Mouse (Mus musculus) lung, postnatal 0 days (tissue): Measurements from ENCODE around the gene Mtfr1l. TPM values are rescaled to one million over a fixed set of nuclear protein-coding genes. Genes with fewer than 3 reads are reported as not detected.
"Not testable (repeated sequence)": the region's sequence is repeated elsewhere in the genome, so short reads cannot be mapped to it uniquely, and the experiment has no call there.

Source experiments
- ATAC-seq: fragments of 200-750 bp; cut with Nextera tagmentation; 2 replicates; pipeline ENCODE4 v1.8.0; 2017; ENCODE audit warnings: moderate library complexity
- DNase-seq: peaks from one replicate; pipeline ENCODE4 v3.0.0-alpha.2; 2016; ENCODE audit warnings: low spot score
- H3K27ac ChIP-seq: fragments of 300-500 bp; sonication (generic); 2 replicates; pipeline ENCODE4 v1.5.1; 2014; ENCODE audit warnings: antibody characterized with exemption, mild to moderate bottlenecking, low read length, mixed read lengths
- H3K27me3 ChIP-seq: fragments of 300-500 bp; sonication (generic); replicated peaks from 2 replicates; pipeline ENCODE4 v1.6.1; 2014; ENCODE audit warnings: low read length, mixed read lengths; ENCODE audit not compliant: insufficient read depth
- H3K36me3 ChIP-seq: fragments of 300-500 bp; sonication (generic); 2 replicates; pipeline ENCODE4 v1.6.1; 2014; ENCODE audit warnings: low read length, mixed read lengths; ENCODE audit not compliant: insufficient read depth
- H3K4me1 ChIP-seq: fragments of 300-500 bp; sonication (generic); 2 replicates; pipeline ENCODE4 v1.6.1; 2014; ENCODE audit warnings: antibody characterized with exemption, low read depth, low read length, mixed read lengths; ENCODE audit not compliant: insufficient read depth
- H3K4me2 ChIP-seq: fragments of 300-500 bp; sonication (generic); replicated peaks from 2 replicates; pipeline ENCODE4 v1.6.1; 2014; ENCODE audit warnings: low read depth, mild to moderate bottlenecking, low read length, moderate library complexity, mixed read lengths
- H3K4me3 ChIP-seq: fragments of 300-500 bp; sonication (generic); 2 replicates; pipeline ENCODE4 v1.5.1; 2014; ENCODE audit warnings: low read depth, low read length
- H3K9ac ChIP-seq: fragments of 300-500 bp; sonication (generic); replicated peaks from 2 replicates; pipeline ENCODE4 v1.6.1; 2014; ENCODE audit warnings: low read depth, mild to moderate bottlenecking
- H3K9me3 ChIP-seq: fragments of 300-500 bp; sonication (generic); 2 replicates; pipeline ENCODE4 v1.6.1; 2016; ENCODE audit warnings: low read length, mixed read lengths
- CTCF ChIP-seq: IDR thresholded peaks from 2 replicates; pipeline ENCODE4 v1.5.1; 2016; ENCODE audit warnings: antibody characterized with exemption, mild to moderate bottlenecking
- EP300 ChIP-seq: IDR thresholded peaks from 2 replicates; pipeline ENCODE4 v1.6.1; 2016; ENCODE audit warnings: antibody characterized with exemption, mild to moderate bottlenecking, control low read depth
- WGBS: fragments of 180-500 bp; shearing (Covaris S2); extraction: QIAGEN DNeasy Blood & Tissue Kit; methylation state at CpG from one replicate; pipeline ENCODE4 v1.1.7; 2014; 5-methylcytosine and 5-hydroxymethylcytosine counted together
- polyA plus RNA-seq: library from polyadenylated mRNA; unstranded; fragments of >200 nt; fragmentation: Nextera tagmentation; extraction: Ambion mirVana; gene quantifications from 2 replicates; pipeline ENCODE4 v1.2.1, GENCODE M21; 2015

The Mtfr1l gene
- polyA plus RNA-seq, 1 experiment from 2014 or later, result 188 TPM

GRCm38 (mm10) chr4:134497223-134497622 is 38.0 kb downstream of the Mtfr1l start:
- DNase-seq (peak; percentile 52), ATAC-seq (no peak; the same call in 1 of the 2 replicates)
- WGBS, result 7% methylated on average over 6 of the region's 6 CpGs
- peaks cover 17% of the 10 kb centered on the region; the same call in 1 of the 2 replicates for H3K4me1 ChIP-seq
- H3K4me3 ChIP-seq, result peak overlapping the region; percentile 55
- H3K9ac ChIP-seq, result peak overlapping the region; percentile 48
- no peaks in the 10 kb centered on the region for H3K27me3 ChIP-seq
- no peaks in the 10 kb centered on the region for H3K9me3 ChIP-seq
- peak overlapping the region; percentile 85 for H3K27ac ChIP-seq
- H3K4me2 ChIP-seq, result peak overlapping the region; percentile 94
- no peaks in the 10 kb centered on the region for H3K36me3 ChIP-seq
- TF ChIP-seq CTCF, result no peak
- TF ChIP-seq EP300, result no peak

GRCm38 (mm10) chr4:134496595-134497210 is 38.5 kb downstream of the Mtfr1l start, which contains the start of gene Paqr7:
Gene Paqr7, plus strand, starts transcription at chr4:134496697.
- 3% methylated on average over 34 of the region's 35 CpGs for WGBS
- H3K4me3 ChIP-seq, result peak within 1 kb of the TSS; percentile 55
- H3K4me2 ChIP-seq, result peak within 1 kb of the TSS; percentile 94
- no peaks in the 10 kb centered on the region for H3K27me3 ChIP-seq
- peak; percentile 85 for DNase-seq
- ATAC-seq, result peak; percentile 80
- H3K9me3 ChIP-seq, result no peaks in the 10 kb centered on the region
- H3K9ac ChIP-seq, result peak within 1 kb of the TSS; percentile 48
- TF ChIP-seq CTCF (peak; percentile 22), EP300 (peak; percentile 36; the same call in 1 of the 2 replicates)
- H3K27ac ChIP-seq, result peak within 1 kb of the TSS; percentile 85
- H3K36me3 ChIP-seq, result no peaks in the 10 kb centered on the region
- peaks cover 17% of the 10 kb centered on the region; the same call in 1 of the 2 replicates for H3K4me1 ChIP-seq

GRCm38 (mm10) chr4:134495546-134495923 is 39.7 kb downstream of the Mtfr1l start:
- 42% methylated on average over 5 of the region's 5 CpGs for WGBS
- peak overlapping the region; percentile 85 for H3K27ac ChIP-seq
- ATAC-seq (peak; percentile 23), DNase-seq (peak; percentile 56)
- no peaks in the 10 kb centered on the region for H3K9me3 ChIP-seq
- H3K27me3 ChIP-seq, result no peaks in the 10 kb centered on the region
- no peak overlapping the region for H3K4me2 ChIP-seq
- peaks cover 17% of the 10 kb centered on the region; the same call in 1 of the 2 replicates for H3K4me1 ChIP-seq
- H3K4me3 ChIP-seq, result no peak overlapping the region
- TF ChIP-seq EP300, result peak; percentile 69
- no peak for TF ChIP-seq CTCF
- no peak overlapping the region for H3K9ac ChIP-seq
- H3K36me3 ChIP-seq, result no peaks in the 10 kb centered on the region

- Histone ChIP-seq H3K27me3 (no peaks in the 10 kb centered on the region), H3K4me1 (peaks cover 17% of the 10 kb centered on the region; the same call in 1 of the 2 replicates), H3K4me3 (no peak overlapping the region), H3K9ac (no peak overlapping the region), H3K4me2 (no peak overlapping the region), H3K36me3 (no peaks in the 10 kb centered on the region), H3K9me3 (no peaks in the 10 kb centered on the region), H3K27ac (peak overlapping the region; percentile 85)
- 38% methylated on average over 16 of the region's 16 CpGs for WGBS
- peak; percentile 70 for DNase-seq
- TF ChIP-seq CTCF (no peak), EP300 (no peak)
- ATAC-seq, result peak; percentile 41
Observed at GRCm38 (mm10) chr4:134494780-134495545, 40.2 kb downstream of the Mtfr1l start.

GRCm38 (mm10) chr4:134494161-134494560 is 41.0 kb downstream of the Mtfr1l start:
- H3K9me3 ChIP-seq, DNase-seq, ATAC-seq, H3K36me3 ChIP-seq, H3K4me3 ChIP-seq, H3K4me2 ChIP-seq, H3K27me3 ChIP-seq, H3K9ac ChIP-seq: not testable (repeated sequence)
- 94% methylated on average over 6 of the region's 6 CpGs for WGBS
- H3K4me1 ChIP-seq, result peaks cover 17% of the 10 kb centered on the region; the same call in 1 of the 2 replicates
- H3K27ac ChIP-seq, result peak overlapping the region; percentile 85; the same call in 1 of the 2 replicates

GRCm38 (mm10) chr4:134491716-134492115 is 43.5 kb downstream of the Mtfr1l start:
- TF ChIP-seq CTCF (no peak), EP300 (no peak)
- 36% methylated on average over 6 of the region's 6 CpGs for WGBS
- no peak overlapping the region for H3K27ac ChIP-seq
- no peak overlapping the region for H3K4me2 ChIP-seq
- no peak overlapping the region for H3K4me3 ChIP-seq
- DNase-seq, result no peak
- peaks cover 14% of the 10 kb centered on the region; the same call in 1 of the 2 replicates for H3K4me1 ChIP-seq
- H3K36me3 ChIP-seq, result no peaks in the 10 kb centered on the region
- no peak for ATAC-seq
- H3K9ac ChIP-seq, result no peak overlapping the region
- H3K27me3 ChIP-seq, result no peaks in the 10 kb centered on the region
- no peaks in the 10 kb centered on the region for H3K9me3 ChIP-seq
